Mouse (Mus musculus): ENCODE measurements around the gene Zfp987. TPM values are rescaled to one million over a fixed set of nuclear protein-coding genes. Genes with fewer than 3 reads are reported as not detected.
"Not testable (repeated sequence)": the region's sequence is repeated elsewhere in the genome, so short reads cannot be mapped to it uniquely, and the experiment has no call there.

The Zfp987 gene
- not detected for total RNA-seq (2021)

DNA sequence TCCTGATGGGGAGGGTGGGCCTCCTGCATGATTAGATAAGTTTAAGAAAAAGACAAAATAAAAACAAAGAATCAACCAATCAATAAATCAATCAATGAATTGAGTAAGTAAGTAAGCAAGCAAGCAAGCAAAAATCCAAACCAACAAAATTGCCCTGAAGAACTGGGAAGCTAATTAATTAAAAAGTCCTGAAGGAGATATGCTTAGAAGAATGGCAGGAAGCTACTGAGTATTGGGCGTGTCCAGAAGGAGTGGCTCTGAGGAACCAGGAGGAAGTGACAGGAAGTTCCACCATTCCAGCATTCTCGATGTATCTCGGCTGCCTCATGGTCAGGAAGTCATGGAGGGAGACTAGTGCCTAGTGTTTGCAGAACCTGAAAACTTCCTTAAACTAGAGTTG lies at the start of gene Zfp987:
Gene Zfp987 (plus strand): TSS at position 301 of the 400 bp plus-strand sequence.
- DNase-seq = not testable (repeated sequence)

DNA sequence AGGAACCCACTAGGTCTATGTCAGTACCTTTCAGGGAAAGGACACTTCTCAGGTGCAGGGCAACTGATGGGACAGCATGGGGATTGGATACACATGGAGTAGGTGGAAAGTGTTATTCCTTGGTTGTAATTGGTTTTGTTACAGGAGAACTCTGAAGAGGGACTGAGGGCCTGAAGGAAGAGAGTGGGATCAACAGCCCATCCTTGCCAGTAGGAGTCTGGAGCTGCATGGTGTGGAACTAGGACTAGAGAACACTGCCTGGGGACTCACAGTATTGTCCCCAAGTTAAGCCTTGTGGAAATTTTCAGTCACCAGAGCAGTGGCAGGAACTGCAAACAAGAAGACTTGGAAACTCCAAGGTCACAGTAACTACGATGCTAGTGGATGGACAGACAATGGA lies 44.6 kb upstream of the Zfp987 start:
- DNase-seq = not testable (repeated sequence)

DNA sequence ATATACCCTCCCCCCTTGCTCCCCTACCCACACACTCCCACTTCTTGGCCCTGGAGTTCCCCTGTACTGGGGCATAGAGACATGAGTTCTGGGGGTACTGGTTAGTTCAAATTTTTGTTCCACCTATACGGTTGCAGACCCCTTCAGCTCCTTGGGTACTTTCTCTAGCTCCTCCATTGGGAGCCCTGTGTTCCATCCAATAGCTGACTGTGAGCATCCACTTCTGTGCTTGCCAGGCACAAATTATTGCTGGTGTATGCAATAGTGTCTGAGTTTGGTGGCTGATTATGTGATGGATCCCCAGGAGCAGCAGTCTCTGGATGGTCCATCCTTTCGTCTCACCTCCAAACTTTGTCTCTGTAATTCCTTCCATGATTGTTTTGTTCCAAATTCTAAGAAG lies 43.7 kb upstream of the Zfp987 start:
- not testable (repeated sequence) for DNase-seq

DNA sequence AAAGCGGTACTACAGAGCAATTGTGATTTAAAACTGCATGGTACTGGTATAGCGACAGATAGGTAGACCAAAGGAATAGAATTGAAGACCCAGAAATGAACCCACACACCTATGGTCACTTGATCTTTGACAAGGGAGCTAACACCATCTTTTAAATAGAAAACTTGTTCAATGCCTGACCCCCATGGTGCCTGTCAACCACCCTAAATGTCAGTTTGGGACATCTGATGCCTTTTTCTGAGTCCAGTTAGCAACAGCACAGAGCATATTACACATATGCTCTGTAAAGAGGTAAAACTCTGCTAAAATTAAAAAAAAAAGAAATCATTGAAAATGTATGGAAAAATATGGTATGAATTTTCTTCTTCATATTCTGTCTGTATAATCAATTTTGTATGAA lies 41.8 kb upstream of the Zfp987 start:
- DNase-seq = no peak

DNA sequence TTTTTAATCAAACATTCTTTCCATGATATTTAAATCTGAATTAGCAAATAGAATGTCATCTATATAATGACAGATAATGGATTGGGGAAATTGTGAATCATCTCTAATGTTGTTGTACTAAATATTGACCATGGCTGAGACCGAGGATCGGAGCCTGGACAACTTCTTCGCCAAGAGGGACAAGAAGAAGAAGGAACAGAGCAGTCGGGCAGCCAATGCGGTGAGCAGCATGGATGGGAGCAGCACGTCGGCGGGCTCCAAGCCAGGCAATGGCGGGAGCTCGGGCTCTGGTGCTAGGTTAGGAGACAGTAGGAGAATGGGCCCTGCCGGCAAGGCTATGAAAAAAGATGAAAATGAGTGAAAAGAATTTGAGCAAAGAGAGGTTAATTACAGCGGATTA lies 38.5 kb upstream of the Zfp987 start:
- not testable (repeated sequence) for DNase-seq

DNA sequence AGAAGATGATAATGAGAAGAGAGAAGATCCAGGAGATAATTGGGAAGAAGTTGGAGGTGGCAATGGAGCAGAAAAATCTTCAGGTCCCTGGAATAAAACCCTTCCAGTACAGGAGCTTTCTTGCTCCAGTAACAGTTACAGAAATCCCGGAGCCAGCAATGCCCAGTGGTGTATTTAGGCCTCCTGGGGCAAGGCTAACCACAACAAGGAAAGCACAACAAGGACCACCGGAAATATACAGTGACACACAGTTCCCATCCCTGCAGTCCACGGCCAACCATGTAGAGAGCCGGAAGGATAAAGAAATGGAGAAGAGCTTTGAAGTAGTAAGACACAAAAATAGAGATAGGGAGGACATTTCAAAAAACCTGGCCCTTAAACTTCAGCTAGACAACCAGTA lies 38.0 kb upstream of the Zfp987 start:
- not testable (repeated sequence) for DNase-seq

DNA sequence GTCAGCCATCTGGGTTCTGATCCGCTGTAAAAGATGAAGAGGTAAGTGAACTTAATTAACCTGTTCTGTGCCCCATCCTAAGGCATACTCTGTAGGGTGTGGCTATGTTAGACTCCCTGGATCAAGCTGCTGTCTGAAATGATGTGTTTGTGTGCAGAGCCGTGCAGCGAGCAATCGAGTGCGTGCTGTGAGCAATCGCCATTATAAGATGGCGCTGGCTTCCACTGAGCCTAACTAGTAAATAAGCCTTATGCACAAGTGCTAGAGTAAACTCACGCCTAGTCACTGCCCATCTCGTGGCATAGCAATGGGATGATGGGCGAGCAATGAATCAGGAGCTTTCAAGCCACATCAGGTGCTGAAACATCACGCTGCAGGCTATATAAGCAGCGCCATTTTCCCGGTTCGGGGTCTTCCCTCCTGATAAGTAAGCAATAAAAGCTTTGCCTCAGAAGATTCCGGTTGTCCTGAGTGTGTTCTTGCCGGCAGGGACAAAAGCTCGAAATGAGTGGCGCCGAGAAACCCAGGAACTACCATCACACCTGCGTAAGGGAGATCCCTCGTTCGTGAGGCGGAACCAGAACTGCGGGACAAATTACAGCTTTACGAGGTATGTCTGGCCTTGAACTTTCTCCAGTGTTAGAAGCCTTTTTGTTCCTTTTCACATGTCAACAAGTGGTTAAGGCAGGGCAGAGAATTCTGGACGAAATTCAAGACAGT lies 37.0 kb upstream of the Zfp987 start:
- not testable (repeated sequence) for DNase-seq

DNA sequence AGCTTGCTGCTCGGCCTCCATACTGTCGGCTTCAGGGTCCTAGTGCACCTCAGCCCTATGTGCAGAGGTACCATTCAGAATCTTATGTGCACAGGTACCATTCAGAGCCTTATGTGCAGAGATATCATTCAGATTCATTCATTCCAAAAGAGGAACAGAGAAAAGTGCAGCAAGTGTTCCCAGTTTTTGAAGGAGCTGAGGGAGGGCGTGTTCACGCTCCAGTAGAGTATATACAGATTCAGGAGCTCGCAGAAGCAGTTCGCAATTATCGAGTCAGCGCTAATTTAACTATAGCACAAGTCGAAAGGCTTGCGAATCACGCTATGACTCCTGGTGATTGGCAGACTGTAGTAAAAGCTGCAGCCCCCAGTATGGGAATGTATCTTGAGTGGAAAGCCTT lies 36.0 kb upstream of the Zfp987 start:
- DNase-seq = not testable (repeated sequence)

DNA sequence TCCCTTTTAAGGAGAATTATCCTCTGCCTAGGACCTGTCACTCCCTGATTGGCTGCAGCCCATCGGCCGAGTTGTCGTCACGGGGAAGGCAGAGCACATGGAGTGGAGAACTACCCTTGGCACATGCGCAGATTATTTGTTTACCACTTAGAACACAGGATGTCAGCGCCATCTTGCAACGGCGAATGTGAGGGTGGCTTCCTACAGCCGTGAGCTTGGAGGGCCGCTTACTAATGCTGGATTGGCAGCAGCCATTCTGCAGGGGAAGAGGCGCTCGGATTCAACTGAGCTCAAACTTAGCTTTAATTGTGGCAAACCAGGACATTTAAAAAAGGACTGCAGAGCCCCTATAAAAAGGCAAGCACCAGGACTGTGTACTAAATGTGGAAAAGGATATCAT lies 35.1 kb upstream of the Zfp987 start:
- DNase-seq = not testable (repeated sequence)

DNA sequence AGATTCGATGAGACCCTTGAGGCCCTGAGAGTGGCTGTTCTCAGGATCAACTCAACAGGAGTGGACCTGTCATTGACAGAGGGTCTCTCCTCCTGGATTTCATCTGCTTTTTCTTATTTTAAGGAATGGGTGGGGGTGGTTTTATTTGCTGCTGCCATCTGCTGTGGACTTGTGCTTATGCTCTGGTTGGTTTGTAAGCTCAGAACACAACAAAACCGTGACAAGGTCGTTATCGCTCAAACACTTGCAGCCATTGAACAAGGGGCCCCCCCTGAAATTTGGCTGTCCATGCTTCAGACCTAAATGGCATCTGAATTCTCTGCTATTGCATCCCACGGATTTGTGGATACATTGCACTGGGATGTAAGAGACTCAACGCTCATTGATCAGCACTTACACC lies 34.1 kb upstream of the Zfp987 start:
- not testable (repeated sequence) for DNase-seq

DNA sequence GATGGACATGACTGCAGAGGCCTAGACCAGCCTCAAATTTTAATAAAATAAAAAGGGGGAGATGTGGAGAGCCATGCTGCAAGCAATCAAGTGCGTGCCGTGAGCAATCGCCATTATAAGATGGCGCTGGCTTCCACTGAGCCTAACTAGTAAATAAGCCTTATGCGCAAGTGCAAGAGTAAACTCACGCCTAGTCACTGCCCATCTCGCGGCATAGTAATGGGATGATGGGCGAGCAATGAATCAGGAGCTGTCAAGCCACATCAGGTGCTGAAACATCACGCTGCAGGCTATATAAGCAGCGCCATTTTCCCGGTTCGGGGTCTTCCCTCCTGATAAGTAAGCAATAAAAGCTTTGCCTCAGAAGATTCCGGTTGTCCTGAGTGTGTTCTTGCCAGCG lies 33.5 kb upstream of the Zfp987 start:
- not testable (repeated sequence) for DNase-seq

DNA sequence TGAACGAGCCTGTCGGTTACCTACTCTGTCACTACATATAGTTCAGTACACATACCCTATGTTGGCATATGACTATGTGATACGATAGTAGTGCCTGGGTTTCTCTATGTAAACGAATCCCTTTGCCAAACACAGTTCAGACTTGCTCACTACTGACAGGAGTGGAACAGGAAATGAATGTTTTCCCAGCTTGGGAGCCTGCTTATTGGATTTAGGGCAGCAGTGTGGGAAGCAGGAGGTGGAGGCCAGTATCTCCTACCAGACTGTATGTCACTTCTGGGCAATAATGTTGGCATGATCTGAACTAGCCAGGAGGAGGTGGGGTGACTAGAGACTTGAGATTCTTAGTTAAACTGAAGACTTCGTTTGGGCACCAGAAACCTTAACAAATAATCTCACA lies 32.3 kb upstream of the Zfp987 start:
- not testable (repeated sequence) for DNase-seq

DNA sequence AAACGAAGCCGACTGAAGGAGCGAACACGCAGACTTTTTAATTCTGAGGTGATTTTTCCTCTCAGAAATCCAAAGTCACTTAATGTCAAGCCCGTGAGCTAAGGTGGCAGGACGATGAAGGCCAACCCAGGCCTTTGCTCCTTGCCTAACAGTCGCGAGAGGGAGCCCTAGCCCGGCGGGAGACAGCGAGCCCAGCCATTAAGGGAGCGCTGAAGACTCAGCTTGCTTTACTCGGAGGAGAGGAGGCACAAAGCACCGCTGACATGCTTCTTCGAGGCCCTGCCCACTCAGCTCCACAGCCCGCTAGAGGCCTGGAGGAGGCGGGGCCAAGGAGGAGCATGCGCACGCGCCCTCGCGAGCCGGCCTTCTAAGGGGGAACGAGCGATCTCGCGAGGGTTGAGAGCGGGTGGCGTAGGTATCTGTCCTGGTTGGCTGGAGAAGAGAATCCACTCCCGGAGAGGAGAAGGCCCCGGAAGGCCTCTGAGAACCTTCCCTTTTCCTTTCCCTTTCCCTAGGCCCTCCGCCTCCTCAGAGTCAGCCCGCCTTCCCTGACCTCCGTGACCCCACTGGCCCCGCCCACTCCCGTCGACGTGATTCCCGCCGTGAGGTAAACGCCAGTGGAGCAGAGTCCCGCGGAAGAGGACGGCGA lies 30.0 kb upstream of the Zfp987 start:
- not testable (repeated sequence) for DNase-seq

DNA sequence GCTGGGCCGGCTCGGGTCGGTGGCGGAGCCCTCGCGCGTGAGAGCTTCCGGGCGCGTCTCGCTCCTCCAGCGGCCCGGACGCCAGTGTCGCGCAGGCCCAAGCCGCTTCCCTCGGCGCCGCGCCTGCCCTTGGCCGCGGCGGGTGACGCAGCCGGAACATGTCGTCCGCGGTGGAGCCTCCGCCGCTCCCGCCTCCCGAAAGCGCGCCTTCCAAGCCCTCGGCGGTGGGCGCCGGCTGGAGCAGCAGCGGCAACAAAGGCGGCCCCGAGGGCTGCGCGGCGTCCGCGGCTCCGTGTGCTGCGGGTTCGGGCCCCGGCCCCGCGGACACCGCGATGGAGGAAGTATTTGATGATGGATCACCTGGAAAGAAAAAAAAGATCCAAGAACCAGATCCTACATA lies 29.5 kb upstream of the Zfp987 start:
- not testable (repeated sequence) for DNase-seq

DNA sequence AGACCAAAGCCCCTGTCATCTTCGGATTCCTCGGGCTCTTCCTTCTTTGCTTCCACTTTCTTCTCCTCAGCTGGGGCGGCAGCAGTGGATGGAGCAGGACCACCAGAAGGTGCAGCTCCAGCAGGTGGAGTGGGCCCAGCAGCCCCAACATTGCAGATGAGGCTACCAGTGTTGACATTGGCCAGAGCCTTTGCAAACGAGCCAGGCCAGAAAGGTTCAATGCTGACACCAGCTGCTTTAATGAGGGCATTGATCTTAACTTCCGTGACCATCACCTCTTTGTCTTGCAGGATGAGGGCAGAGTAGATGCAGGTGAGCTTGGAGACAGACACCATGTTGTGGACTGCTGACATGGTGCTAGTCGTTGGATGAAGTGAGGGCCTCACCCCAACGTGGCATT lies 23.8 kb upstream of the Zfp987 start:
- not testable (repeated sequence) for DNase-seq

DNA sequence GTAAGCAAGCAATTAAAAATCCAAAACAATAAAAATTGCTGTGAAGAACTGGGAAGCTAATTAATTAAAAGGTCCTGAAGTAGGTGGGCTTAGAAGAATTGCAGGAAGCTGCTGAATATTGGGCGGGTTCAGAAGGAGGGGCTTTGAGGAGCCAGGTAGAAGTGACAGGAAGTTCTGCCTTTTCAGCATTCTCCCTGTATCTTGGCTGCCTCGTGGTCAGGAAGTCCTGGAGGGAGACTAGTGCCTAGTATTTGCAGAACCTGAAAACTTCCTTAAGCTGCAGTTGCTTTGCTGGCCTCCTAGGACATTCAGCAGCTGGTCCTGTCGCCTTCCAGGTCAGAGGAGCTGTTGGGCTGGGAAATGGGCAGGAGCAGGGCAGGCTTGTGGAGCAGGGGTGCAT lies 4.3 kb downstream of the Zfp987 start:
- not testable (repeated sequence) for DNase-seq

DNA sequence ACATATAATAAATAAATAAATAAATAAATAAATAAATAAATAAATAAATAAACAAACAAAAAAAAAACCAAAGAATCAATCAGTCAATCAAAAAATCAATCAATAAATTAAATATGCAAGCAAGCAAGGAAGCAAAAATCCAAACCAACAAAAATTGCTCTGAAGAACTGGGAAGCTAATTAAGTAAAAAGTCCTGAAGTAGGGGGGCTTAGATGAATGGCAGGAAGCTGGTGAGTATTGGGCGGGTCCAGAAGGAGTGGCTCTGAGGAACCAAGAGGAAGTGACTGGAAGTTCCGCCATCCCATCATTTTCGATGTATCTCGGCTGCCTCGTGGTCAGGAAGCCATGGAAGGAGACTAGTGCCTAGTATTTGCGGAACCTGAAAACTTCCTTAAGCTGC lies 59.4 kb downstream of the Zfp987 start, which contains the start of gene Zfp600:
Gene Zfp600 (plus strand): TSS at position 301 of the 400 bp plus-strand sequence.
- DNase-seq = not testable (repeated sequence)

DNA sequence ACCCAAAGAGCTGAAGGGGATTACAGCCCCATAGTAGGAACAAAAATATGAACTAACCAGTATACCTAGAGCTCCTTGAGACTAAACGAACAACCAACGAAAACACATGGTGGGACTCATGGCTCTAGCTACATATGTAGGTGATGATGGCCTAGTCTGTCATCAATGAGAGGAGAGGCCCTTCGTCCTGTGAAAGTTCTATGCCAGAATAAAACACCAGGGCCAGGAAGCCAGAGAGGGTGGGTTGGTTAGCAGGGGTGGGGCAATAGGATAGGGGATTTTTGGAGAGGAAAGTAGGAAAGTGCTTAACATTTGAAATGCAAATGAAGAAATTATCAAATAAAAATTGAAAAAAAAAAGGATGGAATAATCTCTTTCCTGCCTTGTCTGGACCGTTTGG lies 65.8 kb downstream of the Zfp987 start:
- not testable (repeated sequence) for DNase-seq

DNA sequence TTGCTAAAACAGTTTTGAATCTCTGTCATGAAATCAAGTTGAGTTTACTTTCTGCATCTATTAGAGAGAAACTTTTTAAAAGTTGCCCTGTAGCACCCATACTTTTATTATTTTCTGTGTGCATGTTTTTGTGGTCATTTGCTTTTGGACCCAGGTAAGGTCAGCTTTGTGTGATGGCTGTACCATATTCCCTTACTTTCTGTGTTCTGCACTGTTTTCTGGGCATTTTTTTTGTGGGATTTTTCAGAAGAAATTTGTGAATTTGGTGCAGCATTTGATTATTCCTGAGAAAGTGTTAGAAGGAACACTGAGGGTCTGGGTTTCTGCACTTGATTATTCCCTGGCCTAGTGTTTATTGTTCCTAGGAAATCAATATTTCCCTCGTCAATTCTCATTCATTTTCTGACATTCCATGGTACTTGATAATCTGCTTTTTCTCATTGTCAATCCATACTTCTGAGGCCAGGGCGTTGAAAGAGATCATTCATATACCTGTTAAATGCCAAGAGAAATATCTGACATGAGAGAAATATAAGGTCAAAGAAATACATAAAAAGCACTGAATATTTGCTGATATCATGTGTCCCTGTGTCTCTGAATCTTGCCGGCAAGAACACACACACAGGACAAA lies 70.2 kb downstream of the Zfp987 start:
- DNase-seq = not testable (repeated sequence)

DNA sequence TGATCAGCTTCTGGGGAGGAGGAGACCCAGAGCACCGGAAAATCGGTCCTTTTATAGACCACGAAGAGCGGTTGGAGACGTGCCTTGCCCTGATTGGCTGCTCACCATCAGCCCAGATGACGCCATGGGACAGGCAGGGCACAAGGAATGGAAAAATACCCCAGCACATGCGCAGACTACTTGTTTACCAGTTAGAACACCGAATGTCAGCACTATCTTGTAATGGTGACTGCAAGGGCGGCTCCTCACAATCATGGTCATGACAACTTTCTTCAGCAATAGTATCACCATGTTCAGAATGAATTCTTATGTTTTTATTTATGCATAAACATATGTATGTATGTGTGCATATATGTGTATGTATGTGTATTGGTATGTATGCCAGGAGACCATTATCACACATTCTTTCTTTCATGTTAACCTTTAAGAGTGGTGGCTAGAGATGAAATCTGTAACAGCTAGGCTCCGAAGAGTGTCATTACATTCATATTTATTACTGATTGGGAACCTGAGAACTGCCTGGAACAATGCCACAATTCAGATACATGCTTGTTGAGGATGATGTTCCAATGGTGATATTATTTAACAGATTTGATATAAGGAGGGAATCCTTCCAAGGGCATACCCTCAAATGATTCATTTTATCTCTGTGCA lies 70.9 kb downstream of the Zfp987 start:
- peak; percentile 9 for DNase-seq

DNA sequence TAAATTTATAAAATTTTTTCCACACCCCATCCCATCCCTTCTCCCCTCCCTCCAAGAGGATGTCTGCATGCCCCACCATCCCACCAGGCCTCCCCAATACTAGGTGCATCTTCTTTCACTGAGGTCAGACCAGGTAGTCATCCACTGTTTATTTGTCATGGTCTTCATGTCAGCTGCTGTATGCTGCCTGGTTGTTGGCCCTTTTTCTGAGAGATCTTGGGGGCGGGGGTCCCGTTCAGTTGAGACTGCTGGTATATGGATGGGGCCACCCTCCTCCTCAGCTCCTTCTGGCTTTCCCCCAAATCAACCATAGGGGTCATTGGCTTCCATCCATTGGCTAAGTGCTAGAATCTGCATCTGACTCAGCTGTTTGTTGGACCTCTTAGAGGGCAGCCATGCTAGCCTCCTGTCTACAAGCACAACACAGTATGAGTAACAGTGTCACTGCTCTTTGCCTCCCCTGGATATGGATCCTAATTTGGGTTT lies 71.7 kb downstream of the Zfp987 start:
- not testable (repeated sequence) for DNase-seq

DNA sequence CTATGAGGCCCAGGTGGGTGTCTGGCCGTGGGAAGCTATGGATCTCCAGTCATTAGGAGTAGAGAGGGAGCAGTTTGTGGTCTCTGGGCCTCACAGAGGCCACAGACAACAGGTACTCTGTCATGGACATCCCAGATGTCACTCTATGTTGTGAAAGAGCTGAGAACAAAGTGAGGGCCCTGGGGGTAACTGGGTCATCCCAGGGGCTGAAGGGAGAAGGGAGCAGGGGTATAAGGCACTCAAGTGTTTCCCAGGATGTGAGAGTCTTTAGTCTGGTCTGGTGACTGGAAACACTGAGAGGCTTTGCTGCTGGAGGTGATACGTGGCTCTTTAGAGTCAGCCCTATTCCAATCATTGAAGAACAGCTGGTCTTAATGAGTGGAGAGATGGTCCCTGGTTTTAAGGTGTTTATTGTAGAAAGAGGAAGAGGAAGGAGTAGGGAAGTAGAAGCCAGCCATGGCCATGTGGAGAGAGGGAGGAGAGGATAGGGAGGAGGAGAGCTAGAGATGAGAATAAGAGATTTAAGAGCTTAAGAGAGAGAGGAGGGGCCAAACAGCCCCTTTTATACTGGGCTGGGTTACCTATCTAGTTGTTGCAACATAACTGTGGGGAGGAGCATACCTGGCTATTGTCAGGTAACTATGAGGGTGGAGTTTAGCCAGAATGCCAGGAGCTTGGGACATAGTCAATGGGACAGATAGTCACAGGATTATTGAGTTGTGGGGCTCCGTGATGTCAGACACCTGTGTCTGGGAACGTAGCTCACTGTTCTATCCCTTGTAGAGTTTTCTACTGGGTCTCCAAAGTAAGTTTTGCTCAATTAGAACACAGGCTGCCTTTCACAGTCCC lies 76.5 kb downstream of the Zfp987 start:
- peak; percentile 27 for DNase-seq

All from heart, postnatal 4 days (tissue).